Mouse (Mus musculus) left cerebral cortex, adult 9 months (tissue): ENCODE measurements around the gene Fam173b.

Experiments
- DNase-seq, 2 experiments: peaks; one replicate each; pipeline ENCODE4 v3.0.0; 2022; ENCODE audit warnings: low spot score in 2 of 2

Fam173b gene

GRCm38 (mm10) chr15:31634582-31634981 is 32.9 kb downstream of the Fam173b start:
- peak; percentile 22 to 77 for DNase-seq

GRCm38 (mm10) chr15:31636091-31636595 is 34.5 kb downstream of the Fam173b start:
- no peak for DNase-seq

GRCm38 (mm10) chr15:31647225-31647624 is 45.6 kb downstream of the Fam173b start:
- DNase-seq = no peak

GRCm38 (mm10) chr15:31647851-31648569 is 46.4 kb downstream of the Fam173b start:
- no peak for DNase-seq

- no peak for DNase-seq
Measured at GRCm38 (mm10) chr15:31649691-31650090, 48.0 kb downstream of the Fam173b start.

- no peak for DNase-seq
Measured at GRCm38 (mm10) chr15:31650821-31651220, 49.2 kb downstream of the Fam173b start.

- no peak for DNase-seq
Measured at GRCm38 (mm10) chr15:31660133-31660795, 58.6 kb downstream of the Fam173b start.

- no peak for DNase-seq
Measured at GRCm38 (mm10) chr15:31660844-31661243, 59.2 kb downstream of the Fam173b start.

- DNase-seq = no peak
Measured at GRCm38 (mm10) chr15:31661802-31662201, 60.1 kb downstream of the Fam173b start.

- peak in 1 of 2 experiments; percentile 32 for DNase-seq
Measured at GRCm38 (mm10) chr15:31663074-31663473, 61.4 kb downstream of the Fam173b start.
